Mouse (Mus musculus): ENCODE results near the gene Vpreb3. TPM values are rescaled to one million over a fixed set of nuclear protein-coding genes. Genes with fewer than 3 reads are reported as not detected.

Gene Vpreb3
- polyA plus RNA-seq, 1 experiment from 2014 or later, result 0.57 TPM

DNA sequence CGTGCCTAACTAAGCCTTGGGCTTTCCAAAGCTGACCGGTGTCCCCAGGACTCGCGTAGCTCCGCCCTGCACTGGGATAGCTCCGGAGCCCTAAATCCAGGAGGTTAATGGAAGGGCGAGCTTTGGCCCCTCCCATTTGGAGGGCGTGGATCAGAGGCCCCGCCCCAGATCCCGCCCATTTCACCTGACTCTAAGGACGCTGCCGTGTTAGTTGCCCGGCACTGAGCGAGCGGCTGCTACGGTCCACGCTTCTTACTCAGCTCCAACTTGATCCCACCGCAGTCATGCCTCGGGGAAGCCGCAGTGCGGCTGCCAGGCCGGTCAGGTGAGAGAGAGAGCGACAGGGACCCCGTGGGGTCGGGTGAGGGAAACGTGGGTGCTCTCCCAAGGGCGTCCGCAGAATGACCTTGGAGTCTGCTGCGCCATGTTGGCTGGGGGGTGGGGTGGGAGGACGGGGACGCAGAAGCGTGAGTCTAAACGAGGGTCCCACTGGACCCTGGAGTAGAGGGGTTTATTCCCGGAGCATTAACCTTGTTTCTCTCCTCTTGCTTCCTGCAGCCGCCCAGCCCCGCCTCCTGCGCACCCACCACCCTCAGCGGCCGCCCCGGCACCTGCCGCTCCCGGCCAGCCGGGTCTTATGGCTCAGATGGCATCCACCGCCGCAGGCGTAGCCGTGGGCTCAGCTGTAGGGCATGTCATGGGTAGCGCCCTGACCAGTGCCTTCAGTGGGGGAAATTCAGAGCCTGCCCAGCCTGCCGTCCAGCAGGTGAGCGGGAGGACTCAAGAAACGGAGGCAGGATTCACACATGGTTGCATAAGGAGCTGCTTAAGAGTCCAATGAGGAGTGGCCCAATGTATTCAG lies 6.9 kb upstream of the Vpreb3 start, which contains the start of gene Mmp11:
TSS of gene Mmp11 (minus strand) at position 817 of the 862 bp plus-strand sequence.
- H3K4me2 ChIP-seq, result peak within 1 kb of the TSS; percentile 90

DNA sequence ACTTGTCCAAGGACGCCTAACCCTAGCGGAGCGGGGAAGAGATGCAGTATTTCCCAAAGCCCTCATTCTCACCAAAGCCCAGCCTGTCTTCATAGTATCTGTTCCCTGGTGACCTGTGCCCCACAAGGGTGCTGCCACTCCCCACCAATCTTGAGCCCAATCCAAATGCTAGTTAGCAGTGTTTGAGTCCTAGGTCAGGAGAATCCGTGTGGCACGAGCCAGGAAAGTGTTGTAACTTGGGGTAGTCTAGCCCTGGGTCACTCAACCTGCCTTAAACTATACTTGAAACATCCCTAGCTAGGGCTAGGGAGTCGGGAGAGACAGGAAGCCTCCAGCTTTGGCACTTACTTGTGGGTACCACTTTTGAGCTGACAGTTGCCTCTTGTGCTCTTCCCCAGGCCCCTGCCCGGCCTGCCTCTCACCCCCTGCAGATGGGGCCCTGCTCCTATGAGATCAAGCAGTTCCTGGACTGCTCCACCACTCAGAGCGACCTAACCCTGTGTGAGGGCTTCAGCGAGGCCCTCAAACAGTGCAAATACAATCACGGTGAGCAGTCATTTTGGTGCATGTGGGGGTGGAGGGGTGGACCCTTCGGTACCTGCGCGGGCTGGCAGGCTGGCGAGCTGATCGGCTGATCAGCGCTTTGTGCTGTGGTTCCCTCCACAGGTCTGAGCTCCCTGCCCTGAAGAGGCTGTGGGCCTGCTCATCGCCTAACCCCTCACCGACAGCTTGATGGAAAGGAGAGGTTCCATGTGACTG lies 5.8 kb upstream of the Vpreb3 start:
- Histone ChIP-seq H3K36me3 (no peaks in the 10 kb centered on the region), H3K4me2 (peak overlapping the region; percentile 90; the same call in 1 of the 2 replicates), H3K27ac (no peak overlapping the region), H3K4me1 (replicated peaks) (peaks cover 42% of the 10 kb centered on the region), H3K27me3 (peaks cover 51% of the 10 kb centered on the region), H3K9ac (no peak overlapping the region), H3K9me3 (no peaks in the 10 kb centered on the region), H3K4me3 (no peak overlapping the region)
- 31% methylated on average over 18 of the region's 18 CpGs for WGBS
- ATAC-seq (ENCODE audit: low FRiP score), result no peak

More for the DNA sequence above, 6.9 kb upstream of the Vpreb3 start, which contains the start of gene Mmp11:
- WGBS, result 2% methylated on average over 51 of the region's 51 CpGs
- ATAC-seq (ENCODE audit: low FRiP score), result peak; percentile 71
- Histone ChIP-seq H3K4me1 (replicated peaks) (peaks cover 51% of the 10 kb centered on the region), H3K36me3 (no peaks in the 10 kb centered on the region), H3K4me3 (peak within 1 kb of the TSS; percentile 57), H3K9me3 (no peaks in the 10 kb centered on the region), H3K27ac (peak within 1 kb of the TSS; percentile 71; the same call in 1 of the 2 replicates), H3K9ac (peak within 1 kb of the TSS; percentile 75), H3K27me3 (peaks cover 61% of the 10 kb centered on the region)

DNA sequence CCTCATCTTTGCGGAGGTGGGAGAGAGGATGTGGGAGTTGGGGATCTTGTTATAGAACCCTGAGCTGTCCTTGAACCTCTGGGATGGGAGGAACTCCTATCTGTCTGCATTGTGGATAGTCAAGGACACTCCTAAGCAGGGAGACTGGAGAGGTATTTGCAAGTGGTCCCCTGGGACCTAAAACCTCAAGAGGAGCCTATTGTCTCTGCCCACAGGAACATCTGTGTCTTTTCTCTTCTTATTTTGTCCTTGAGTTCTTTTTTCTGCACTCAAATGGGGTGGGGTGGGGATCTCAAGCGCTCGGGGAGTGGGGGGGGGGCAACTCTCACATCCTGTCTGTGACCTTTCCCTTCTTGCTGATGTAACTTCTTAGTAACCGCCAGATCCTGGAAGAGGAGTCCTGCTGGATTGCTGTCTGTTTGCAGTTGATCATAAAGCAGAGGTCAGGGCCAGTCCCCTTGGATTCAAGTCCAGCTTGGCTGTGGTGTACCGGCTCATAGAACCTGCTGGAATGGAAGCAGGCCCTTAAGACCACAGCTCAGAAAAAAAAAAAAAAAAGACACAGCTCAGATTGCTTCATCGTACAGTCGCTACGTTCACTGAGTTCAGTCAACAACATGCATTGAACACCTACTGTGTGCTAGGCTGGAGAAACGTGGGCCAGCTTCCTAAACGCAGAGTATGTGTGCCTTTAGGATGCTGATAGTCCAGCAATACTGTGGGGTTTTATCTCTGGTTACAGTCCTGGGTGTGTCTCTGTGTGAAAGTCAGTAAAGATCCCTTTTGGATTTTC lies 4.8 kb upstream of the Vpreb3 start:
- Histone ChIP-seq H3K4me2 (no peak overlapping the region), H3K4me3 (no peak overlapping the region), H3K9ac (no peak overlapping the region), H3K27ac (no peak overlapping the region), H3K9me3 (no peaks in the 10 kb centered on the region), H3K4me1 (replicated peaks) (peaks cover 33% of the 10 kb centered on the region), H3K27me3 (peaks cover 45% of the 10 kb centered on the region), H3K36me3 (no peaks in the 10 kb centered on the region)
- ATAC-seq (ENCODE audit: low FRiP score), result no peak
- 52% methylated on average over 9 of the region's 10 CpGs for WGBS

DNA sequence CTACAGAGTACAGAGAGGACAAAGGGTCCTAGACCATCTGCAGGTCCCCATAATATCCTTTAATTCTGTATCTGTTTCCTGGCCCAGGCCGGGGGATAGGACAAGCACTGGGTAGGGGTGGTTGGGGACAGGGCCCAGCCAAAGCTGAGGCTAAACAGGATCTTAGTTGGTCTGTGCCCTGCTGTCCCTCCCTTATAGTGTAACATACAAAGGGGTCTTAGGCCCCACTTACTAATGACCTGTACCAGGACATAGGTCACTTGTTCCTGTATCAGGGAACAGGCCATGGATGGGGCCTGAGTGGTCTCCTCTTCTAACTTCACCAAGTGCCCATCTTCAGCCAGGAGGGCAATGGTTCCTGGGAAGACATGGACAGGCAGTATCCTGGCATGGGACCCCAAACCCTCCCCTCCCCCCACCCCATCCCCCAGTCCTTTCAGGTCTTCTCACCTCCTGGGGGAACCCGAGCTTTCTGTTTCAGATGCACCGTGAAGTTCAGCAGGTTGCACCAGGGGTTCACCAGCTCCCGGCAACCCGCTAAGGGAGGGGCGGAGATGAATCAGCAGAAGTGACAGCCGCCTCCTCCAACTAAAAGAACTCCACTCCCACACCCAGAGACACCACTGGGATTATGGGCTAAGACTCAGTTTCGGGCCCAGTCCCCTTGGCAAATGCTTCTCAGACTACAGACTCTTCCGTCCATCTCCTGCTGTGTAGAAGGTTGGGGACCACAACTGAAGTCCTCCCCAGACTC lies 3.2 kb upstream of the Vpreb3 start:
- no peaks in the 10 kb centered on the region for H3K9me3 ChIP-seq
- H3K4me2 ChIP-seq, result no peak overlapping the region
- H3K9ac ChIP-seq, result no peak overlapping the region
- no peak overlapping the region for H3K27ac ChIP-seq
- 40% methylated on average over 9 of the region's 9 CpGs for WGBS
- peaks cover 45% of the 10 kb centered on the region for H3K4me1 ChIP-seq (replicated peaks)
- no peak overlapping the region for H3K4me3 ChIP-seq
- peaks cover 41% of the 10 kb centered on the region for H3K27me3 ChIP-seq
- ATAC-seq (ENCODE audit: low FRiP score), result no peak
- no peaks in the 10 kb centered on the region for H3K36me3 ChIP-seq

DNA sequence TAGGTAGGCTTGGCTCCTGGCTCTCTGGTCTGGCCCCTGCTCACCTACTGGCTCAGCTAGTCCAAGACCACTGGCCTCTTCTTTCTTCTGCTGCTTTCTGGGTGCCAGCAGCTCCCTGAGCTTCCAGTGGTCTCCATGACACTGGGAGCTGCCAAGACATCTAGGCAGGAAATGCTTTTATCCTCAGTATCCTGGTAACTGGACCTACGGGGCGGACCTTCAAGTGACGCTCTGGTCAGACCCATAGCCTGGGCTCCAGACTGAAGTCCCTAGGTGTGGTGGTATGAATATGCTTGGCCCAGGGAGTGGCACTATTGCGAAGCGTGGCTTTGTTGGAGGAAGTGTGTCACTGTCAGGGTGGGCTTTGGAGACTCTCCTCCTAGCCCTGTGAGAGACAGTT lies 2.3 kb upstream of the Vpreb3 start, which contains the start of gene Gm867:
TSS of gene Gm867 (minus strand) at position 153 of the 400 bp plus-strand sequence.
- Histone ChIP-seq H3K27me3 (peaks cover 33% of the 10 kb centered on the region), H3K4me2 (no peak within 1 kb of the TSS), H3K27ac (0 out of 2 replicates have a peak within 1 kb of the TSS, but pooled peaks have one; percentile 0), H3K9me3 (no peaks in the 10 kb centered on the region), H3K9ac (no peak within 1 kb of the TSS; the same call in 1 of the 2 replicates), H3K36me3 (no peaks in the 10 kb centered on the region), H3K4me3 (no peak within 1 kb of the TSS), H3K4me1 (replicated peaks) (peaks cover 38% of the 10 kb centered on the region)
- WGBS, result 76% methylated on average over 5 of the region's 5 CpGs
- ATAC-seq (ENCODE audit: low FRiP score), result no peak

DNA sequence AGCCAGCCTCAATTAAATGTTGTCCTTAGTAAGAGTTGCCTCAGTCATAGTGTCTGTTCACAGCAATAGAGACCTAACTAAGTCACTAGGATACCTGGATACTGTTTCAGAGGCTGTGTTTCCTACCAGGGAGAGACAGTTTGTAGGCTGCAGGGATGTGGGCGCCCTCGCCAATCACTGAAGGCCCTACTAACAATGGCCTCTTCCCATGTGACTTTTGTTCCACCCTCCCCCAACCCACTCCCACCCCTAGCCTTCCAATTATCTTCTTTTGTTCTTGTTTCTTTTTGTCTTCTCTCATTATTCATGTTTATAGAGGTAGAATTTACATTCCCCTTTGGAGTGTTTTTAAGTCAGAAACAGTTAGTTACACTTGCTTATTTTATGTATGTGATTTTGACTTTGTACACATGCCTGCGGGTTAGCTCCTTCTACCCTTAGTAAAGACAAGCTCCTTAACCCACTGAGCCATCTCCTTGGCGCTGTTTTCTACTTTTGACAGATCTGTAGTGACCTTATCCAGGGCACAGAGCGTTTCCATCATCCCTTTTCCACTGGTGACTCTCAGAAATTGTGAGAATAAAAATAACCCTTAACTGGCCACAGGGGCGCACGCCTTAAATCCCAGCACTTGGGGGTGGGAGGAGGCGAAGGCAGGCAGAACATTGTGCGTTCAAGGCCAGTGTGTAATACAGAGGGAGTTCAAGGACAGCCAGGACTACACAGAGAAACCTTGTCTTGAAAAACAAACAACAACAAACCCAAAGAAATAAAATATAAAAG lies 1.6 kb upstream of the Vpreb3 start:
- H3K4me3 ChIP-seq, result no peak overlapping the region
- H3K4me2 ChIP-seq, result no peak overlapping the region
- no peaks in the 10 kb centered on the region for H3K9me3 ChIP-seq
- H3K4me1 ChIP-seq (replicated peaks), result peaks cover 31% of the 10 kb centered on the region
- no peak for ATAC-seq (ENCODE audit: low FRiP score)
- H3K36me3 ChIP-seq, result no peaks in the 10 kb centered on the region
- H3K27me3 ChIP-seq, result peaks cover 26% of the 10 kb centered on the region
- WGBS, result 60% methylated on average over 9 of the region's 9 CpGs
- H3K9ac ChIP-seq, result no peak overlapping the region
- no peak overlapping the region for H3K27ac ChIP-seq

DNA sequence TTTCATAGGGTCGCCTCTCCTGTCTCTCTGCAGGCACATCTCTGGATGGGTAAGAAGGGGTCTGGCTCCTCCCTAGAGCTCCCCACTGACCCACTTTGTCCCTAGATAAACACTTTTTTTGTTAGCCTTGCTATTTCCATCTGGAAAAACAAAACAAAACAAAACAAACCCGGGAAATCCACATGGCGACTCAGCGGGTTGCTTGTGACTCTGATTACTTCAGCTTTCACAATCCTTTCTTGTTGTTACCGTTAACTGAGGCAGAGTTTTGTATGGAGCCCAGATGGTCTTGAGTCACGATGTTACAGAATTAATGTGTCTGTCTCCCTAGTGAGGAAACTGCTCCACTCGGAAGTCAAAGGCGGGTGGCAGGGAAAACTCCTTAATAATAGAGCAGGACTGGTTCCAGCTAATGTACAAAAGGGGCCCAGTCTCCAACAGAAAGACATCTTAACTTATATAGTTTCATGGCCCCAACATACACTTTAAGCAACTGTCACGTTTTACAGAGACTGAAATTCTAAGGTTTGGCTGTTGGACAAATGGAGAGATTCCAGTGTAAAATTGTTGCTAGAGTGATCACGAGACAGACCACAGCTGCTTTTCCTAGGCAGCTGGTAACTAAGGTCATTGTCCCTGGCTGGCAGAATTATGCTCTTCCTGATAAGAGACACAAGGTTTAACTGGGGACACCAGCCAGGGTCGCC lies 1.4 kb downstream of the Vpreb3 start:
- 0 out of 2 replicates have a peak overlapping the region, but pooled peaks have one; percentile 1 for H3K4me2 ChIP-seq
- peaks cover 21% of the 10 kb centered on the region for H3K4me1 ChIP-seq (replicated peaks)
- H3K27me3 ChIP-seq, result peaks cover 16% of the 10 kb centered on the region
- H3K9ac ChIP-seq, result no peak overlapping the region
- peak overlapping the region; percentile 68 for H3K27ac ChIP-seq
- H3K4me3 ChIP-seq, result no peak overlapping the region
- ATAC-seq (ENCODE audit: low FRiP score), result no peak
- WGBS, result 12% methylated on average over 11 of the region's 11 CpGs
- no peaks in the 10 kb centered on the region for H3K36me3 ChIP-seq
- no peaks in the 10 kb centered on the region for H3K9me3 ChIP-seq

DNA sequence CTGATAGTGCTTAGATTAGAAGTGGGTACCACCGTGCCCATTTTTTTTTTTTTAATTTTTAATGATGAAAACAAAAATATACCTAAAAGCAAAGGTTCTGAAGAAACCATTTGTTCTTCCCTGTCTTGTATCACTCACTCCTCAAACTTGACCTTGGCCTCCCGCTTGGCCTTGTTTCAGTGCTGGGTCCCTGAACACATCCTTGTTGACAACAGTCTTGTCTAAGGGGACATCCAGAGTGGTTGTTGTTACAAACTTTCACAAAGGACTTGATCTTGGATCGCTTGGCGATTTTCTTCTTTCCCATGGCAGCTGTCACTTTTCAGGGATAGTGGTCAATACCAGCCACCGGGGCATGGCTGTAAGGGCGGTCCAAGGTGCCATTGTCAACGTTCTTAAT lies 2.4 kb downstream of the Vpreb3 start:
- no peak overlapping the region for H3K9ac ChIP-seq
- no peak overlapping the region for H3K27ac ChIP-seq
- H3K27me3 ChIP-seq, result peaks cover 21% of the 10 kb centered on the region
- WGBS, result 92% methylated on average over 7 of the region's 7 CpGs
- no peaks in the 10 kb centered on the region for H3K36me3 ChIP-seq
- no peak for ATAC-seq (ENCODE audit: low FRiP score)
- no peak overlapping the region for H3K4me3 ChIP-seq
- H3K9me3 ChIP-seq, result no peaks in the 10 kb centered on the region
- no peak overlapping the region for H3K4me2 ChIP-seq
- peaks cover 21% of the 10 kb centered on the region for H3K4me1 ChIP-seq (replicated peaks)

DNA sequence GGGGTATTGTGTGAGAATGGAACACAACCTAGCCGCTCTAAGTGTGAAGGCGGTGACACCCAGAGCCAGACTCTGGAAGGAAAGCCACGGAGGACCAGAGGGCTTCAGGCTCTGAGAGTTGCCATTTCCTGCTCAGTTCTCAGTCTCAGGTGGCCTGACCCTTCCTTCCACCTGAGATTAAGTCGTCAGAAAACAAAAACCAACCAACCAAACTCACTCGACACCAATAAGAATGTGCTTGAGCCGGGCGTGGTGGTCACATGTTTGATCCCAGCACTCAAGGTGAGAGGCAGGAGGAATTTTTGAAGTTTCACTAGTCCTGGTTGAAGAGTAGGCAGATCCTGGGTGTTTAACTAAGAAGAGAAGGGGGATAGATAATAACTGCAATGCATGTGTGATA lies 3.0 kb downstream of the Vpreb3 start:
- Histone ChIP-seq H3K4me3 (no peak overlapping the region), H3K4me2 (no peak overlapping the region), H3K9me3 (no peaks in the 10 kb centered on the region), H3K27ac (no peak overlapping the region), H3K4me1 (replicated peaks) (peaks cover 22% of the 10 kb centered on the region), H3K36me3 (no peaks in the 10 kb centered on the region), H3K9ac (no peak overlapping the region), H3K27me3 (peaks cover 26% of the 10 kb centered on the region)
- 89% methylated on average over 7 of the region's 7 CpGs for WGBS
- no peak for ATAC-seq (ENCODE audit: low FRiP score)

DNA sequence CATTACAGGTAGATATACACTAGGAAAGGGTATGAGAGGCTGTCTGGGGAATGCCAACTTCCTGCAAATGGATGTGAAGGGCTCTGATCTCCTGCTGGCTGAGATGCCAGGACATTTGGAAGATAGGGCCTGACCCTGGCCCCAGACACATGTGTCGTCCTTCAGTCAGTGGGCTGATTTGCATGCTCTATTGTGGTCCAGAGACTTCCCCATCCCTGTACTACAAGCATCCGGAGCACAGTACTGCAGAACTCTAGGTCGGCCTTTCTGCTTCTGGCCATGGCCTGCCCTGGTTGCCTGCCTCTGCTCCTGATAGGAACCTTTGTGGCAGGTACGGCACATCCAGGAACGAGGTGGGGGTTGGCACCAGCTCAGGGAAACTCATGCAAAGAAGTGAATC lies 5.2 kb downstream of the Vpreb3 start:
- H3K9me3 ChIP-seq, result no peaks in the 10 kb centered on the region
- H3K27ac ChIP-seq, result no peak overlapping the region
- ATAC-seq (ENCODE audit: low FRiP score), result no peak
- peaks cover 29% of the 10 kb centered on the region for H3K27me3 ChIP-seq
- no peak overlapping the region for H3K9ac ChIP-seq
- H3K4me2 ChIP-seq, result no peak overlapping the region
- H3K4me3 ChIP-seq, result no peak overlapping the region
- no peaks in the 10 kb centered on the region for H3K36me3 ChIP-seq
- peaks cover 24% of the 10 kb centered on the region for H3K4me1 ChIP-seq (replicated peaks)
- WGBS, result 77% methylated on average over 5 of the region's 5 CpGs

Data from hindbrain, embryonic 13.5 days (tissue).